Mouse (Mus musculus): ENCODE measurements around the gene Zmiz1.

DNA sequence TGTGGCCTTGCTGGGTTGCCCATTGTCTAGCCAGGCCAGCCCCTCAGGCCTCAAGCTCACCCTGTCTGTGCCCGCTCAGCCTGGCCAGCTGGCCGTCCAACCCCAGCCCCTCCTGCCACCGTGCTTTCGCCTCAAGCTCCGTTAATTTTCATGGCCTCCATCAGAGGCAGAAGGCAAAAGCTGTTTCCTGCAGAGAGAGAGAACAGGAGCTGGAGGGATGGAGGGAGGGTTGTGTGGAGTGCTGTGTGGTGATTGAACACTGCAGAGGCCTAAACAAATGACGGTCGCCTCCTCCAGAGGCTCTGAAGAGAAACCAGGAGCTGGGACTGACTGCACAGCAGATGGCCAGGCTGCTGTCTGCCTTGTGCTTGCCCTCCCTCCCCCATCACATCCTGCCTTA lies 164.7 kb downstream of the Zmiz1 start:
- no peak for TF ChIP-seq CTCF (IDR thresholded peaks at IDR 0.05)
- no peak for TF ChIP-seq EP300 (IDR thresholded peaks at IDR 0.05)
